In genomic region chr5:122502077-122502941, GRCm38 (mm10) we compare ENCODE assay signal across 8 mouse cellular contexts. TPM values are rescaled to one million over a fixed set of nuclear protein-coding genes. Genes with fewer than 3 reads are reported as not detected.
DNase-seq lines count a peak whose midpoint lies in the region; ATAC-seq and TF ChIP-seq lines count a peak whose summit lies in the region.

Gene Atp2a2 (minus strand): TSS chr5:122502225.

- no peaks in the 10 kb centered on the region for H3K27me3 ChIP-seq in forebrain, embryonic 12.5 days
- no peaks in the 10 kb centered on the region for H3K27me3 ChIP-seq in heart, postnatal 0 days (ENCODE audit: control insufficient read depth, insufficient read depth, low read length)
- H3K27me3 ChIP-seq in liver, embryonic 16.5 days (ENCODE audit: control insufficient read depth, insufficient read depth, low read depth, low read length), result peaks cover 5% of the 10 kb centered on the region
- no peaks in the 10 kb centered on the region for H3K27me3 ChIP-seq in neural tube, embryonic 13.5 days
- H3K27me3 ChIP-seq in testis, adult 2 months (ENCODE audit: control insufficient read depth, insufficient read depth, low read length), result no peaks in the 10 kb centered on the region

- H3K4me3 ChIP-seq in forebrain, embryonic 12.5 days (replicated peaks), result peak within 1 kb of the TSS; percentile 97
- peak within 1 kb of the TSS; percentile 97 for H3K4me3 ChIP-seq in heart, postnatal 0 days (ENCODE audit: low read depth, low read length)
- peak within 1 kb of the TSS; percentile 100 for H3K4me3 ChIP-seq in liver, embryonic 16.5 days (ENCODE audit: low read depth, low read length)
- H3K4me3 ChIP-seq in neural tube, embryonic 13.5 days, result peak within 1 kb of the TSS; percentile 95
- H3K4me3 ChIP-seq in testis, adult 2 months (ENCODE audit: control insufficient read depth, low read depth, low read length), result peak within 1 kb of the TSS; percentile 98

- TF ChIP-seq EP300 in heart, postnatal 0 days (IDR thresholded peaks at IDR 0.05; ENCODE audit: low read depth), result no peak

- H3K9ac ChIP-seq in forebrain, embryonic 12.5 days, result peak within 1 kb of the TSS; percentile 100
- peak within 1 kb of the TSS; percentile 100 for H3K9ac ChIP-seq in heart, postnatal 0 days (replicated peaks; ENCODE audit: low read depth, low read length)
- peak within 1 kb of the TSS; percentile 99 for H3K9ac ChIP-seq in liver, embryonic 16.5 days (ENCODE audit: low read depth, low read length)
- peak within 1 kb of the TSS; percentile 99 for H3K9ac ChIP-seq in neural tube, embryonic 13.5 days

- ATAC-seq in forebrain, embryonic 12.5 days (ENCODE audit: low FRiP score), result peak; percentile 92
- ATAC-seq in heart, postnatal 0 days (ENCODE audit: insufficient read depth, low read depth), result peak; percentile 90
- ATAC-seq in liver, embryonic 16.5 days (ENCODE audit: low read depth), result peak; percentile 92
- peak; percentile 95 for ATAC-seq in neural tube, embryonic 13.5 days (ENCODE audit: low read depth)

- peak; percentile 92 for TF ChIP-seq POLR2A in testis, adult 2 months (IDR thresholded peaks at IDR 0.05; ENCODE audit: control insufficient read depth, low read depth, low read length)

- H3K9me3 ChIP-seq in forebrain, embryonic 12.5 days, result 0 out of 2 replicates have a peak, but pooled peaks cover 3% of the 10 kb centered on the region
- no peaks in the 10 kb centered on the region for H3K9me3 ChIP-seq in heart, postnatal 0 days (replicated peaks; ENCODE audit: control insufficient read depth, low read length)
- H3K9me3 ChIP-seq in liver, embryonic 16.5 days (replicated peaks; ENCODE audit: control insufficient read depth, low read length), result no peaks in the 10 kb centered on the region
- no peaks in the 10 kb centered on the region for H3K9me3 ChIP-seq in neural tube, embryonic 13.5 days

- no peaks in the 10 kb centered on the region; the same call in 1 of the 2 replicates for H3K36me3 ChIP-seq in forebrain, embryonic 12.5 days (replicated peaks)
- H3K36me3 ChIP-seq in heart, postnatal 0 days (replicated peaks; ENCODE audit: control insufficient read depth, insufficient read depth, low read length), result peaks cover 11% of the 10 kb centered on the region; the same call in 1 of the 2 replicates
- peaks cover 4% of the 10 kb centered on the region for H3K36me3 ChIP-seq in liver, embryonic 16.5 days (ENCODE audit: control insufficient read depth, insufficient read depth)
- peaks cover 12% of the 10 kb centered on the region; the same call in 1 of the 2 replicates for H3K36me3 ChIP-seq in neural tube, embryonic 13.5 days
- no peaks in the 10 kb centered on the region for H3K36me3 ChIP-seq in testis, adult 2 months (ENCODE audit: control insufficient read depth, insufficient read depth, low read length)

- H3K4me1 ChIP-seq in forebrain, embryonic 12.5 days, result peaks cover 38% of the 10 kb centered on the region
- peaks cover 11% of the 10 kb centered on the region for H3K4me1 ChIP-seq in heart, postnatal 0 days (ENCODE audit: control insufficient read depth, insufficient read depth)
- peaks cover 16% of the 10 kb centered on the region for H3K4me1 ChIP-seq in liver, embryonic 16.5 days (ENCODE audit: control insufficient read depth, low read depth, low read length)
- H3K4me1 ChIP-seq in neural tube, embryonic 13.5 days (replicated peaks), result peaks cover 44% of the 10 kb centered on the region
- peaks cover 7% of the 10 kb centered on the region for H3K4me1 ChIP-seq in testis, adult 2 months (ENCODE audit: control insufficient read depth, insufficient read depth, low read length)

- H3K27ac ChIP-seq in forebrain, embryonic 12.5 days, result peak within 1 kb of the TSS; percentile 100
- H3K27ac ChIP-seq in heart, postnatal 0 days (ENCODE audit: low read depth), result peak within 1 kb of the TSS; percentile 100
- H3K27ac ChIP-seq in liver, embryonic 16.5 days (ENCODE audit: low read length), result peak within 1 kb of the TSS; percentile 97
- peak within 1 kb of the TSS; percentile 100 for H3K27ac ChIP-seq in neural tube, embryonic 13.5 days (replicated peaks)
- peak within 1 kb of the TSS; percentile 93 for H3K27ac ChIP-seq in testis, adult 2 months (ENCODE audit: control insufficient read depth, insufficient read depth, low read depth, low read length)

- peak within 1 kb of the TSS; percentile 63 for H3K4me2 ChIP-seq in forebrain, embryonic 12.5 days
- peak within 1 kb of the TSS; percentile 67 for H3K4me2 ChIP-seq in heart, postnatal 0 days (ENCODE audit: low read depth, low read length)
- peak within 1 kb of the TSS; percentile 97 for H3K4me2 ChIP-seq in liver, embryonic 16.5 days (ENCODE audit: low read depth, low read length)
- peak within 1 kb of the TSS; percentile 71 for H3K4me2 ChIP-seq in neural tube, embryonic 13.5 days

- TF ChIP-seq CTCF in heart, postnatal 0 days (IDR thresholded peaks at IDR 0.05; ENCODE audit: low read depth), result no peak
- 0 out of 2 replicates have a peak, but pooled peaks have one; percentile 14 for TF ChIP-seq CTCF in testis, adult 2 months (IDR thresholded peaks at IDR 0.05; ENCODE audit: control insufficient read depth, insufficient read depth, insufficient replicate concordance, low read depth, low read length)

- DNase-seq in CD8-positive naive resting alpha-beta T cell, adult 2 months (ENCODE audit: low read depth in 2 of 2, low spot score in 2 of 2), result peak; percentile 83 to 84
- DNase-seq in c-Kit-positive CD71-negative TER-119-negative erythroid progenitor cells, embryonic 14.5 days (ENCODE audit: low read depth), result peak; percentile 73
- peak; percentile 94 for DNase-seq in heart, postnatal 0 days (ENCODE audit: low spot score)
- peak; percentile 93 to 97 for DNase-seq in kidney, postnatal 4 days

- WGBS in forebrain, embryonic 12.5 days, result under 1% methylated on average over 74 of the region's 113 CpGs
- under 1% methylated on average over 58 of the region's 113 CpGs for WGBS in heart, postnatal 0 days
- under 1% methylated on average over 80 of the region's 113 CpGs for WGBS in liver, embryonic 16.5 days (ENCODE audit: insufficient replicate concordance)
- WGBS in neural tube, embryonic 13.5 days, result 1% methylated on average over 68 of the region's 113 CpGs

RNA-seq across cellular contexts. Expression of gene Atp2a2, which starts in this region (rescaled TPM):
- polyA plus RNA-seq in forebrain, embryonic 12.5 days (2016; fragmentation: Nextera tagmentation; extraction: Ambion mirVana), result 57.9 and 61.2 TPM in 2 replicates
- total RNA-seq in heart, postnatal 0 days (2014; rRNA removed; ENCODE audit: low replicate concordance), result 2,277 and 2,295 TPM in 2 replicates
- polyA plus RNA-seq in heart, postnatal 0 days (2015; fragmentation: Nextera tagmentation; extraction: Ambion mirVana), result 706 and 785 TPM in 2 replicates
- polyA plus RNA-seq in liver, embryonic 16.5 days (2015; fragmentation: Nextera tagmentation; extraction: Ambion mirVana), result 10.0 and 11.3 TPM in 2 replicates
- polyA plus RNA-seq in neural tube, embryonic 13.5 days (2015; fragmentation: Nextera tagmentation; extraction: Ambion mirVana), result 43.5 and 52.8 TPM in 2 replicates
- 49.8 and 55.9 TPM in 2 replicates for polyA plus RNA-seq in testis, adult 2 months (2012; rRNA removed)

Comparison
In these comparisons a context has a peak if more than half of its experiments do, and no peak if none do; other contexts are left out.
1. Peak in every context shown above with its lines: DNase-seq, ATAC-seq, H3K4me3 ChIP-seq and H3K27ac ChIP-seq.
2. RNA of gene Atp2a2 (polyA plus RNA-seq): 706 to 785 TPM in heart, postnatal 0 days; 57.9 to 61.2 TPM in forebrain, embryonic 12.5 days, 49.8 to 55.9 TPM in testis, adult 2 months, 43.5 to 52.8 TPM in neural tube, embryonic 13.5 days and 10.0 to 11.3 TPM in liver, embryonic 16.5 days; every median in the first group is over 10 times any median in the second.